Mouse (Mus musculus): ENCODE data around the gene Pop7.

DNA sequence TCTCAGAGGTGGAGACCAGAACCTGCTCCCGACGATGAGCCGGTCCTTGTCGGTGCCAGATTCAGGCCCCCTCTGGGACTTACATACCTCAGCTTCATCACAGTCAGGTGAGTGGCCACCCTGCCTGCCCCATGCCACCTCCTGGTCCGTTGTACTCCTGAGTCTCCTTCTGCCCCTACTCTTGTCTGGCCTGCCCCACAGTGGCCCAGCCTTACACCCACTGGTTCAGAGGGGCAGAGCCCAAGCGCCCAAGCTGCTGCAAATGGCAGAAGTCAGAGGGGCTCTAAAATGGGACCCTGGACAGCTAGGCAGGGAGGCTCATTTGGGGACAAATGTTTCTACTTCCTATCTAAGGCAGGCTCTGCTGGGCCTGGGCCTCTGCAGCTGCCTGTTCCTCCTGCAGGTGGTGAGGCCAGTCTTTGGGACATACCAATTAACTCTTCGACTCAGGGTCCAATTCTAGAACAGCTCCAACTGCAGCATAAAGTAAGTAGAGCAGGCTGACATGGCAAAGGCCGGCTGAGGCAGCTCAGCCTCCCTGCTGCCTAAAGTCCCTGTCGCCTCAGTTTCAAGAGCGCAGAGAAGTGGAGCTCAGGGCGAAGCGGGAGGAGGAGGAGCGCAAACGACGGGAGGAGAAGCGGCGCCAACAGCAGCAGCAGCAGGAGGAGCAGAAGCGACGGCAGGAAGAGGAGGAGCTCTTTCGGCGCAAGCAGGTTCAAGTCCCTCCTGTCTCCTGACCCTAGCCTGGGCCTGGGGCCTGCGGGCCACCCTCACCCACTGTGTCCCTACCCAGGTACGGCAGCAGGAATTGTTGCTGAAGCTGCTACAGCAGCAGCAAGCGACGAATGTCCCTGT, 21.3 kb upstream of the Pop7 start:
- TF ChIP-seq CTCF (IDR thresholded peaks at IDR 0.05; ENCODE audit: extremely low read depth, insufficient read length, insufficient replicate concordance, low read depth, low read length), result no peak
- TF ChIP-seq POLR2A (IDR thresholded peaks at IDR 0.05; ENCODE audit: low read depth, low read length), result no peak

All from small intestine, adult 2 months (tissue).